Mouse (Mus musculus): ENCODE data around the gene Lrmda. TPM values are rescaled to one million over a fixed set of nuclear protein-coding genes. Genes with fewer than 3 reads are reported as not detected.

The Lrmda gene
- polyA plus RNA-seq, 1 experiment from 2014 or later = 0.95 TPM

GRCm38 (mm10) chr14:22154096-22154495 lies 134.6 kb downstream of the Lrmda start:
- H3K27ac ChIP-seq (replicated peaks in 1 of 2; ENCODE audit: control insufficient read depth in 1 of 2, insufficient read depth in 1 of 2, low read depth in 2 of 2, low read length in 2 of 2) = no peak overlapping the region
- H3K9ac ChIP-seq (ENCODE audit: low read length) = no peak overlapping the region
- no peak overlapping the region for H3K4me3 ChIP-seq (ENCODE audit: control insufficient read depth in 1 of 2, insufficient read depth in 1 of 2, low read depth in 1 of 2, low read length in 2 of 2)
- no peaks in the 10 kb centered on the region for H3K27me3 ChIP-seq (ENCODE audit: control insufficient read depth, insufficient read depth, low read length)
- H3K36me3 ChIP-seq (ENCODE audit: control insufficient read depth, insufficient read depth, low read length) = no peaks in the 10 kb centered on the region
- 76% methylated on average over 8 of the region's 8 CpGs for WGBS
- H3K9me3 ChIP-seq (ENCODE audit: control insufficient read depth, low read length) = no peaks in the 10 kb centered on the region
- peaks cover 14 to 16% of the 10 kb centered on the region in 2 experiments for H3K4me1 ChIP-seq (ENCODE audit: control insufficient read depth in 2 of 2, insufficient read depth in 2 of 2, low read length in 2 of 2)
- H3K4me2 ChIP-seq (ENCODE audit: low read length) = no peak overlapping the region
- ATAC-seq (ENCODE audit: insufficient number of reproducible peaks, insufficient read depth, low FRiP score, low read depth) = no peak

GRCm38 (mm10) chr14:22155034-22155433 lies 135.5 kb downstream of the Lrmda start:
- Histone ChIP-seq H3K4me2 (ENCODE audit: low read length) (no peak overlapping the region), H3K27me3 (ENCODE audit: control insufficient read depth, insufficient read depth, low read length) (no peaks in the 10 kb centered on the region), H3K9me3 (ENCODE audit: control insufficient read depth, low read length) (no peaks in the 10 kb centered on the region), H3K4me1 (ENCODE audit: control insufficient read depth in 2 of 2, insufficient read depth in 2 of 2, low read length in 2 of 2) (peaks cover 14 to 16% of the 10 kb centered on the region in 2 experiments), H3K27ac (replicated peaks in 1 of 2; ENCODE audit: control insufficient read depth in 1 of 2, insufficient read depth in 1 of 2, low read depth in 2 of 2, low read length in 2 of 2) (no peak overlapping the region; a peak in 1 of 4 replicates), H3K36me3 (ENCODE audit: control insufficient read depth, insufficient read depth, low read length) (no peaks in the 10 kb centered on the region), H3K9ac (ENCODE audit: low read length) (no peak overlapping the region), H3K4me3 (ENCODE audit: control insufficient read depth in 1 of 2, insufficient read depth in 1 of 2, low read depth in 1 of 2, low read length in 2 of 2) (no peak overlapping the region)
- ATAC-seq (ENCODE audit: insufficient number of reproducible peaks, insufficient read depth, low FRiP score, low read depth) = no peak
- 19% methylated on average over 2 of the region's 2 CpGs for WGBS

GRCm38 (mm10) chr14:22155512-22156026 lies 136.1 kb downstream of the Lrmda start:
- Histone ChIP-seq H3K27ac (replicated peaks in 1 of 2; ENCODE audit: control insufficient read depth in 1 of 2, insufficient read depth in 1 of 2, low read depth in 2 of 2, low read length in 2 of 2) (no peak overlapping the region), H3K4me3 (ENCODE audit: control insufficient read depth in 1 of 2, insufficient read depth in 1 of 2, low read depth in 1 of 2, low read length in 2 of 2) (no peak overlapping the region), H3K9me3 (ENCODE audit: control insufficient read depth, low read length) (no peaks in the 10 kb centered on the region), H3K4me2 (ENCODE audit: low read length) (no peak overlapping the region), H3K9ac (ENCODE audit: low read length) (no peak overlapping the region), H3K36me3 (ENCODE audit: control insufficient read depth, insufficient read depth, low read length) (no peaks in the 10 kb centered on the region), H3K4me1 (ENCODE audit: control insufficient read depth in 2 of 2, insufficient read depth in 2 of 2, low read length in 2 of 2) (peaks cover 14 to 16% of the 10 kb centered on the region in 2 experiments), H3K27me3 (ENCODE audit: control insufficient read depth, insufficient read depth, low read length) (no peaks in the 10 kb centered on the region)
- 54% methylated on average over 4 of the region's 4 CpGs for WGBS
- no peak for ATAC-seq (ENCODE audit: insufficient number of reproducible peaks, insufficient read depth, low FRiP score, low read depth)

- H3K27me3 ChIP-seq (ENCODE audit: control insufficient read depth, insufficient read depth, low read length) = no peaks in the 10 kb centered on the region
- H3K4me2 ChIP-seq (ENCODE audit: low read length) = no peak overlapping the region
- no peak overlapping the region for H3K27ac ChIP-seq (replicated peaks in 1 of 2; ENCODE audit: control insufficient read depth in 1 of 2, insufficient read depth in 1 of 2, low read depth in 2 of 2, low read length in 2 of 2)
- H3K9me3 ChIP-seq (ENCODE audit: control insufficient read depth, low read length) = no peaks in the 10 kb centered on the region
- peaks cover 14 to 16% of the 10 kb centered on the region in 2 experiments for H3K4me1 ChIP-seq (ENCODE audit: control insufficient read depth in 2 of 2, insufficient read depth in 2 of 2, low read length in 2 of 2)
- H3K36me3 ChIP-seq (ENCODE audit: control insufficient read depth, insufficient read depth, low read length) = no peaks in the 10 kb centered on the region
- no peak for ATAC-seq (ENCODE audit: insufficient number of reproducible peaks, insufficient read depth, low FRiP score, low read depth)
- WGBS = 54% methylated on average over 6 of the region's 6 CpGs
- H3K9ac ChIP-seq (ENCODE audit: low read length) = no peak overlapping the region
- no peak overlapping the region for H3K4me3 ChIP-seq (ENCODE audit: control insufficient read depth in 1 of 2, insufficient read depth in 1 of 2, low read depth in 1 of 2, low read length in 2 of 2)
Measured at GRCm38 (mm10) chr14:22156991-22157390, 137.5 kb downstream of the Lrmda start.

- H3K9me3 ChIP-seq (ENCODE audit: control insufficient read depth, low read length) = no peaks in the 10 kb centered on the region
- H3K27ac ChIP-seq (replicated peaks in 1 of 2; ENCODE audit: control insufficient read depth in 1 of 2, insufficient read depth in 1 of 2, low read depth in 2 of 2, low read length in 2 of 2) = no peak overlapping the region
- no peaks in the 10 kb centered on the region for H3K27me3 ChIP-seq (ENCODE audit: control insufficient read depth, insufficient read depth, low read length)
- H3K4me3 ChIP-seq (ENCODE audit: control insufficient read depth in 1 of 2, insufficient read depth in 1 of 2, low read depth in 1 of 2, low read length in 2 of 2) = no peak overlapping the region
- H3K9ac ChIP-seq (ENCODE audit: low read length) = no peak overlapping the region
- H3K4me2 ChIP-seq (ENCODE audit: low read length) = no peak overlapping the region
- no peak for ATAC-seq (ENCODE audit: insufficient number of reproducible peaks, insufficient read depth, low FRiP score, low read depth)
- no peaks in the 10 kb centered on the region for H3K36me3 ChIP-seq (ENCODE audit: control insufficient read depth, insufficient read depth, low read length)
- WGBS = 39% methylated on average over 3 of the region's 3 CpGs
- no peaks in the 10 kb centered on the region; a peak in 2 of 4 replicates for H3K4me1 ChIP-seq (ENCODE audit: control insufficient read depth in 2 of 2, insufficient read depth in 2 of 2, low read length in 2 of 2)
Measured at GRCm38 (mm10) chr14:22161416-22161815, 141.9 kb downstream of the Lrmda start.

GRCm38 (mm10) chr14:22167285-22167684 lies 147.8 kb downstream of the Lrmda start:
- H3K27ac ChIP-seq (replicated peaks in 1 of 2; ENCODE audit: control insufficient read depth in 1 of 2, insufficient read depth in 1 of 2, low read depth in 2 of 2, low read length in 2 of 2) = no peak overlapping the region; a peak in 1 of 4 replicates
- H3K9me3 ChIP-seq (ENCODE audit: control insufficient read depth, low read length) = no peaks in the 10 kb centered on the region
- no peak overlapping the region; the same call in 1 of the 2 replicates for H3K9ac ChIP-seq (ENCODE audit: low read length)
- peaks cover 6 to 8% of the 10 kb centered on the region in 2 experiments for H3K4me1 ChIP-seq (ENCODE audit: control insufficient read depth in 2 of 2, insufficient read depth in 2 of 2, low read length in 2 of 2)
- H3K4me3 ChIP-seq (ENCODE audit: control insufficient read depth in 1 of 2, insufficient read depth in 1 of 2, low read depth in 1 of 2, low read length in 2 of 2) = no peak overlapping the region
- H3K36me3 ChIP-seq (ENCODE audit: control insufficient read depth, insufficient read depth, low read length) = no peaks in the 10 kb centered on the region
- H3K27me3 ChIP-seq (ENCODE audit: control insufficient read depth, insufficient read depth, low read length) = no peaks in the 10 kb centered on the region
- WGBS = 38% methylated on average over 7 of the region's 7 CpGs
- peak overlapping the region; percentile 43 for H3K4me2 ChIP-seq (ENCODE audit: low read length)
- ATAC-seq (ENCODE audit: insufficient number of reproducible peaks, insufficient read depth, low FRiP score, low read depth) = no peak

- Histone ChIP-seq H3K4me1 (ENCODE audit: control insufficient read depth in 2 of 2, insufficient read depth in 2 of 2, low read length in 2 of 2) (peaks cover 6 to 8% of the 10 kb centered on the region in 2 experiments), H3K4me3 (ENCODE audit: control insufficient read depth in 1 of 2, insufficient read depth in 1 of 2, low read depth in 1 of 2, low read length in 2 of 2) (no peak overlapping the region), H3K4me2 (ENCODE audit: low read length) (no peak overlapping the region; the same call in 1 of the 2 replicates), H3K9ac (ENCODE audit: low read length) (no peak overlapping the region), H3K27me3 (ENCODE audit: control insufficient read depth, insufficient read depth, low read length) (no peaks in the 10 kb centered on the region), H3K9me3 (ENCODE audit: control insufficient read depth, low read length) (no peaks in the 10 kb centered on the region), H3K36me3 (ENCODE audit: control insufficient read depth, insufficient read depth, low read length) (no peaks in the 10 kb centered on the region), H3K27ac (replicated peaks in 1 of 2; ENCODE audit: control insufficient read depth in 1 of 2, insufficient read depth in 1 of 2, low read depth in 2 of 2, low read length in 2 of 2) (no peak overlapping the region)
- 46% methylated on average over 11 of the region's 11 CpGs for WGBS
- no peak for ATAC-seq (ENCODE audit: insufficient number of reproducible peaks, insufficient read depth, low FRiP score, low read depth)
Measured at GRCm38 (mm10) chr14:22168077-22168794, 148.7 kb downstream of the Lrmda start.

Data from heart, embryonic 14.5 days (tissue).